Mouse (Mus musculus): ENCODE data around the gene Gzmm.

GRCm38 (mm10) chr10:79729357-79729965 is 40.6 kb downstream of the Gzmm start:
- TF ChIP-seq CTCF (IDR thresholded peaks at IDR 0.05; ENCODE audit: control insufficient read depth, insufficient read depth, insufficient read length) (no peak), MAX (IDR thresholded peaks at IDR 0.05) (no peak), USF1 (IDR thresholded peaks at IDR 0.05; ENCODE audit: low read depth) (no peak)

All from C2C12 (cell line).